Mouse (Mus musculus) E14TG2a.4 (cell line): ENCODE results near the gene Sp3.

Experiments
- CTCF ChIP-seq: conservative IDR thresholded peaks from 2 replicates; pipeline ENCODE4 v1.5.1; 2014; ENCODE audit warnings: low read length
- NANOG ChIP-seq: IDR thresholded peaks from 2 replicates; pipeline ENCODE4 v1.6.1; 2014; ENCODE audit warnings: borderline replicate concordance, low read length, mixed read lengths

- TF ChIP-seq CTCF (no peak), NANOG (no peak)
These were observed 49.6 kb upstream of the Sp3 start for GRCm38 (mm10) chr2:73029846-73030245.
